Mouse (Mus musculus) heart, embryonic 10.5 days (tissue): ENCODE results near the gene Trpm5. TPM values are rescaled to one million over a fixed set of nuclear protein-coding genes. Genes with fewer than 3 reads are reported as not detected.

ENCODE experiments used
- DNase-seq: peaks from one replicate; pipeline ENCODE4 v3.0.0-alpha.2; 2017; ENCODE audit warnings: low spot score
- H3K27ac ChIP-seq: fragments of 300-500 bp; sonication (generic); 2 replicates; pipeline ENCODE4 v1.5.1; 2016; ENCODE audit warnings: mild to moderate bottlenecking
- H3K27me3 ChIP-seq: fragments of 300-500 bp; sonication (generic); 2 replicates; pipeline ENCODE4 v1.6.1; 2016; ENCODE audit warnings: mild to moderate bottlenecking; ENCODE audit not compliant: poor library complexity, insufficient read depth, severe bottlenecking
- H3K36me3 ChIP-seq: fragments of 300-500 bp; sonication (generic); 2 replicates; pipeline ENCODE4 v1.6.1; 2016; ENCODE audit warnings: mild to moderate bottlenecking, moderate library complexity
- H3K4me1 ChIP-seq: fragments of 300-500 bp; sonication (generic); 2 replicates; pipeline ENCODE4 v1.6.1; 2016; ENCODE audit warnings: mild to moderate bottlenecking
- H3K4me3 ChIP-seq: fragments of 300-500 bp; sonication (generic); 2 replicates; pipeline ENCODE4 v1.5.1; 2016; ENCODE audit warnings: mild to moderate bottlenecking, moderate library complexity
- H3K9me3 ChIP-seq: fragments of 300-500 bp; sonication (generic); 2 replicates; pipeline ENCODE4 v1.6.1; 2016; ENCODE audit warnings: mild to moderate bottlenecking, moderate library complexity
- WGBS: fragments of 180-500 bp; shearing (Covaris S2); methylation state at CpG from one replicate; pipeline ENCODE4 v1.1.7; 2016; 5-methylcytosine and 5-hydroxymethylcytosine counted together
- polyA plus RNA-seq: library from polyadenylated mRNA; unstranded; fragments of >200 nt; fragmentation: Nextera tagmentation; extraction: Ambion mirVana; gene quantifications from 2 replicates; pipeline ENCODE4 v1.2.1, GENCODE M21; 2016

Gene Trpm5
- polyA plus RNA-seq, 1 experiment from 2014 or later: 1.1 TPM

GRCm38 (mm10) chr7:143023499-143023898 lies 70.9 kb downstream of the Trpm5 start:
- Histone ChIP-seq H3K4me3 (no peak overlapping the region), H3K27me3 (no peaks in the 10 kb centered on the region), H3K27ac (no peak overlapping the region), H3K4me1 (peaks cover 8% of the 10 kb centered on the region; the same call in 1 of the 2 replicates), H3K36me3 (peaks cover 5% of the 10 kb centered on the region; the same call in 1 of the 2 replicates), H3K9me3 (no peaks in the 10 kb centered on the region)
- WGBS: 93% methylated on average over 2 of the region's 2 CpGs
- no peak for DNase-seq

- 57% methylated on average over 5 of the region's 5 CpGs for WGBS
- Histone ChIP-seq H3K27me3 (no peaks in the 10 kb centered on the region), H3K4me3 (no peak overlapping the region), H3K4me1 (peaks cover 13% of the 10 kb centered on the region), H3K27ac (no peak overlapping the region), H3K9me3 (no peaks in the 10 kb centered on the region), H3K36me3 (peaks cover 5% of the 10 kb centered on the region; the same call in 1 of the 2 replicates)
- no peak for DNase-seq
Measured at GRCm38 (mm10) chr7:143021356-143022164, 72.9 kb downstream of the Trpm5 start.

- Histone ChIP-seq H3K27ac (no peak overlapping the region), H3K27me3 (no peaks in the 10 kb centered on the region), H3K9me3 (no peaks in the 10 kb centered on the region), H3K4me1 (peaks cover 21% of the 10 kb centered on the region), H3K36me3 (peaks cover 5% of the 10 kb centered on the region; the same call in 1 of the 2 replicates), H3K4me3 (no peak overlapping the region)
- WGBS: 69% methylated on average over 3 of the region's 3 CpGs
- DNase-seq: no peak
Measured at GRCm38 (mm10) chr7:143020764-143021163, 73.7 kb downstream of the Trpm5 start.

GRCm38 (mm10) chr7:143020040-143020439 lies 74.4 kb downstream of the Trpm5 start:
- no peak overlapping the region for H3K27ac ChIP-seq
- 0 out of 2 replicates have a peak, but pooled peaks cover 2% of the 10 kb centered on the region for H3K36me3 ChIP-seq
- DNase-seq: no peak
- no peaks in the 10 kb centered on the region for H3K9me3 ChIP-seq
- H3K4me3 ChIP-seq: no peak overlapping the region
- no peaks in the 10 kb centered on the region for H3K27me3 ChIP-seq
- H3K4me1 ChIP-seq: peaks cover 28% of the 10 kb centered on the region

Other genes starting within 250 kb of the Trpm5 start
- gene Th, start 163.5 kb downstream of the Trpm5 start, polyA plus RNA-seq: 2.2 and 2.4 TPM in 2 replicates
- gene Ascl2, start 125.4 kb downstream of the Trpm5 start, polyA plus RNA-seq: 1.1 and 1.2 TPM in 2 replicates
- gene Tspan32, start 89.6 kb downstream of the Trpm5 start, polyA plus RNA-seq: 19.3 and 21.1 TPM in 2 replicates
- gene Cd81, start 41.9 kb downstream of the Trpm5 start, polyA plus RNA-seq: 472 and 583 TPM in 2 replicates
- gene Tssc4, start 25.4 kb downstream of the Trpm5 start, polyA plus RNA-seq: 78.0 and 99.5 TPM in 2 replicates
- gene Kcnq1, start 11.7 kb upstream of the Trpm5 start, polyA plus RNA-seq: 5.4 and 10.5 TPM in 2 replicates